Mouse (Mus musculus): ENCODE data around the gene Slc16a9.
"Not testable (repeated sequence)": the region's sequence is repeated elsewhere in the genome, so short reads cannot be mapped to it uniquely, and the experiment has no call there.

DNA sequence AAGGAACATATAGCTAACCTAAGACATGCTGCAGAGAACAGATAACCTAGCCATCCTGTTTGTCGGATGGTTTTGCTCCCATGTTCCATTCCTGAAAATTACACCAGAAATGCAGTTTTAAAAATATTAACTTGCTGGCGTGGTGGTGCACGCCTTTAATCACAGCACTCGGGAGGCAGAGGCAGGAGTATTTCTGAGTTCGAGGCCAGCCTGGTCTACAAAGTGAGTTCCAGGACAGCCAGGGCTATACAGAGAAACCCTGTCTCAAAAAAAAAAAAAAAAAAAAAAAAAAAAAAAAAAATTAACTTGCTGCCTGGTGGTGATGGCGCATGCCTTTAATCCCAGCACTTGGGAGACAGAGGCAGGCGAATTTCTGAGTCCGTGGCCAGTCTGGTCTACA, 22.7 kb upstream of the Slc16a9 start:
- TF ChIP-seq POLR2AphosphoS2 (IDR thresholded peaks at IDR 0.05; ENCODE audit: insufficient read length, low read depth); USF1 (IDR thresholded peaks at IDR 0.05; ENCODE audit: low read depth); TCF3 (IDR thresholded peaks at IDR 0.05; ENCODE audit: insufficient read length, low read depth): not testable (repeated sequence)
